Mouse (Mus musculus): ENCODE data around the gene Gm527. TPM values are rescaled to one million over a fixed set of nuclear protein-coding genes. Genes with fewer than 3 reads are reported as not detected.

The Gm527 gene
- total RNA-seq (2021) = 1 to 10 TPM; 5.1 to 5.8 TPM
- long read RNA-seq, experiment 1, partial matches to known transcripts = 0 of 6 reads
- long read RNA-seq, experiment 1, other reads (novel, unspliced or antisense) = 2 of 6 reads
- long read RNA-seq, experiment 2, partial matches to known transcripts = 0 of 4 reads
- long read RNA-seq, experiment 2, other reads (novel, unspliced or antisense) = 2 of 4 reads

DNA sequence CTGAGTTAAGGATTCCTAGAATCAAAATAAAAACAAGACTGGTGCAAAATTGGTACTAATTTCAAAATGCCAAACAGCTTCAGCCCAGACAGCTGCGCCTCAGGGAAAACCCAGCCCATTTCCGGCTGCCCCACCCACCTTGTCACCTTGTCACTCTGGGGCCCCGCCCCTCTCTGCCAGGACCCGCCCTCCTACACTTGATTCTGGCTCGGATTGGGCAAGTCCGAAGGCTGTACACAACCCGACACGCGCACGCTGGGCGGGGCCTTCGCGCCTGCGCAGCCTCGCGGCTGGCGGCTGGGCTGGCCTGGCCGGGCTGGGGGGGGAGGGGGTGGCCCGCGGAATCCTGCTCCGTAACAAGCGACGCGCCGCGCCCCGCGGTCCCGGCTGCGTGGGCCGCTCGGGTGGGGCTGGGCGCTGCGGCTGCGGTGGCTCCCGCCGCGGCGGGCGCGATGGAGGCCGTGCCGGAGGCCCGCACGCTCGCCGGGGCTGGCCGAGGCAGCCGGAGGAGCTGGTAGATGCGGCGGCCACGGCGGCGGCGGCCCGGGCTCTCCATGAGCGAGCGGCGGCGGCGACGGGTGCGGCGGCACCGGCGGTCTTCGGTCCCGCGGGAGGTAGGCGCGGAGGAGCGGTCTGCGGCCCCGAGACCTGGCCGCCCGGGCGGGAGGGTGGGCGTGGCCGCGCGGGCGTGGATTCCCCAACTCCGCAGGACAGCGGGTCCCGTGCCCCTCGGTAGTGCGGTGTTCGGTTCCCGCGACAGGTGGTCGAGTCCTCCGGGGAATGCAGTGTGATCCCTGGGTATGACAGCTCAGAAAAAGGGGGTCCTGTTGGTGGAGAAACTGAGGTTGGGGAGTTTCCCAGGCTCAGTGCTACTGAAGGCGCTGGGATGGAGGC is at the start of gene Gm527:
Gene Gm527 (plus strand): TSS at position 329 of the 894 bp plus-strand sequence.
- peak; percentile 98 for DNase-seq

DNA sequence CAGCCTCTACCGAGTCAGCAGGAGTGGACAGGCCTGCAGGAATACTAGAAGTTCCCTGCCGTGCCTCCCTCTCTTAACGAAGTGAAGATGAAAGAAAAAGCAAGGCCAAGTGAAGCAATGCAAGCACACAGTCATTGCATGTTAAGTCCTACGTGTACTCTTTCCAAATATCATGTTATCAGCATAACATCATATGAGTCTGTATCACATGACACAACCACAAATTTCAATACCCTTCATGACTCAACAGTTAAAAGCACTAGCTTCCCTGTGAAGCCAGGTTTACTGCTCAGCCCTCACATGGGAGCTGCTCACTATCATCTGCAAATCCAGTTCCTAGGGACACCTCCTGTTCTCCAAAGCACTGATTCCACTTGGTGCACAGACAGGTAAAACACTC is 46.6 kb upstream of the Gm527 start:
- no peak for DNase-seq

DNA sequence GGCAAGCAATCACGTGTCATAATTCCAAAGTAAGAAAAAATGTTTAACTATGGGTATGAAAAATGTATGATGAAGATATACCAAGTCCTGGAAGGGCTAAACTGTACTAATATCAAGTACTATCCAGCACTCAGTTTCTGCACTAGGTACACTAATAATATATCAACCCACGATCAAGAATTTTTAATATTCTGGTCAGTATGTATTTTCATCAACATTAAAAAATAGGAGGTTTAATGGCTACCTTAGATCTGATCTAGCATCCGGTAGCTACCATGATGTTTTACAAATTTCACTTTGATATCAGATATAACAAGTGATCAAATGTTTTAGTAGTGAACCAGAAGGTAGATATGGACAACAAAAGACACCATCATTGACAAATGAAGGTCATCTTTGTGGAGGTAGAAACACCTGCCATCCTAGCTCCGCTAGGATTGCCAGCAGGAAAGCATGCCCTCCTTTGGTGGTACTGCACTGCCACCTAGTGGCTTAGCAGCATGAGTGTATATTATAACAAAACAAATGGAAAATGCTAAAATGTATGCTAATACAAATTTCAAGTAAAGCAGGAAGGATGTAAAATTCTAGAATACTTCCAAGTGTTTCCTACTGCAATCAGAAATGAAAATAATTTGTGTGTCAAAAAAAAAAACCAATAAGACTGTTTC is 20.5 kb upstream of the Gm527 start:
- DNase-seq = peak; percentile 78

GRCm38 (mm10) chr12:64902506-64902905 is 15.2 kb upstream of the Gm527 start:
- DNase-seq = peak; percentile 35

GRCm38 (mm10) chr12:64903186-64903585 is 14.5 kb upstream of the Gm527 start:
- no peak for DNase-seq

DNA sequence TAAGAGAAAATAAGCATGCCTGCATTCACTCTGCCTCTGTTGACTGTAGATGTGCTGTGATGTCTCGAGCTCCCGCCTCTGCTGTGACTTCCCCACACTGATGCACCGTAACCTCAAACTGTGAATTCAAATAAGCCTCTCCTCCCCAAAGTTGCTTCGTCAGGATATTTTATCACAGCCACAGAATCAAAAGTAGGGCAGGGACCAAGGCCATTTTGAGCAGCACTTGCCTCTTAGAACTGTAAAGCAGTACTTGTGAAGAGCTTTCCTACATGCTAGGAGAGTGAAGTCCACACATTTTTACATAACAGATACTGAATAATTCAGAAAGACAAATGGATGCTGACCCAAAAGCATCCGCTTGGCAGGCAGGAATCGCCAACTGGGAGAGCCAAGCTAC is 4.7 kb upstream of the Gm527 start:
- no peak for DNase-seq

GRCm38 (mm10) chr12:64916735-64917134 is 971 bp upstream of the Gm527 start:
- DNase-seq = no peak

DNA sequence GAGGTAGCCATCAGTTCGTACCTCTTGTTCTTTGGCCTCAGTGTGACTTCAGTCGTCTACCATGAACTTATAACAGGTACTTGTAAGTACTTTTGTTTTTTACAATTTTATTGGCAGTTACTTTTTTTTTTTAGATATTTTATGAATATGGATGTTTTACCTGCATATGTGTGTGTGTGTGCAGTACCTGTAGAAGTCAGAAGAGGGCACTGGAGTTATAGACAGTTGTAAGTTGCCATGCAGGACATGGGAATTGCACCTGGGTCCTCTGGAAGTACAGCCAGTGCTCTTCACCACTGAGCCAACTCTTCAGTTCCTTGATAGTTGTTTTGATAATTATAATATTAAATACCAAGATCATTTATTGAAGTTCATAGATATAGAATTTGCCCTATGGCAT is 19.8 kb downstream of the Gm527 start:
- DNase-seq = peak; percentile 41

DNA sequence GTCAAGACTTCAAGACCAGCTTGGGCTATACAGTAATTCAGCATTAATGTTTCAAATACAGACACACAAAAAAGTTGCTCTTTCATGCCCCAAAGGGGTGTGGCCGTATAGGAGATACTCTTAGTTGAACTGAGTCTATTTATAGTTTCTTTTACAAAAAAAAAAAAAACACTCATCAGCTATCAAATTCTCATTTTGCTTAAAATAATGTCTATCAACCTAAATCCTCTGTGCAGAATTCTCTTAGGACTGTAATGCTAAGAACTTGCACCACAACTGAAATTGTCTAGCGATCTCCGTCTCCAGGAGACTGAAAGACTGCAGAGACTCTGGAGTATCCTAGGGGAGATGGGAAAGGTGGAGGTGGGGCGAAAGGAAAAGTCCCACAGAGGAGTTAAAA is 46.9 kb downstream of the Gm527 start:
- DNase-seq = no peak

GRCm38 (mm10) chr12:64965124-64966026 is 47.7 kb downstream of the Gm527 start, which contains the start of the genes Klhl28 and Togaram1:
TSS of gene Klhl28 (minus strand) at chr12:64965534.
TSS of gene Togaram1 (plus strand) at chr12:64965804.
- DNase-seq = peak; percentile 99

- peak; percentile 58 for DNase-seq
Observed at GRCm38 (mm10) chr12:64966101-64966631, 48.5 kb downstream of the Gm527 start.

DNA sequence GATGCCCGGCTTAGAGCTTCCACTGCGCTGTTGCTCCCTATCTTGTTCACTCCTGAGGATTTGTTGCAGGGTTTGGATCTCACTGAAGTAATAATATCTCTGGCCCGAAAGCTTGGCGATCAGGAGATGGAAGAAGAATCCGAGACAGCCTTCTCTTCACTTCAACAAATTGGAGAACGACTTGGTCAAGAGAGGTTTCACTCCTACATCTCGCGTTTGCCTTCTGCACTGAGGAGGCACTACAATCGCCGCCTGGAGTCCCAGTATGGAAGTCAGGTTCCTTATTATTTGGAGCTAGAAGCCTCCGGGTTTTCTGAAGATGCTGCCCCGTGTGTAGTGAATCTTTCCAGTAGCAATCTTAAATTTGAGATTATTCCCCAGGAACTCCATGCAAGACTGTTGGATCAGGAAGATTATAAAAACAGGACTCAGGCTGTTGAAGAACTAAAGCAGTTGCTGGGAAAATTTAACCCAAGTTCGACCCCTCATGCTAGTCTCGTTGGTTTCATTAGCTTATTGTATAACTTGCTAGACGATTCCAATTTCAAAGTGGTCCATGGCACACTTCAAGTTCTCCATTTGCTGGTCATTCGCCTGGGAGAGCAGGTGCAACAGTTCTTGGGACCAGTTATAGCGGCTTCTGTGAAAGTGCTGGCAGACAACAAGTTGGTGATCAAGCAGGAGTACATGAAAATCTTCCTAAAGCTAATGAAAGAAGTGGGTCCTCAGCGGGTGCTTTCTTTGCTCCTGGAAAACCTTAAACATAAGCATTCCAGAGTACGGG is 49.1 kb downstream of the Gm527 start:
- DNase-seq = no peak

DNA sequence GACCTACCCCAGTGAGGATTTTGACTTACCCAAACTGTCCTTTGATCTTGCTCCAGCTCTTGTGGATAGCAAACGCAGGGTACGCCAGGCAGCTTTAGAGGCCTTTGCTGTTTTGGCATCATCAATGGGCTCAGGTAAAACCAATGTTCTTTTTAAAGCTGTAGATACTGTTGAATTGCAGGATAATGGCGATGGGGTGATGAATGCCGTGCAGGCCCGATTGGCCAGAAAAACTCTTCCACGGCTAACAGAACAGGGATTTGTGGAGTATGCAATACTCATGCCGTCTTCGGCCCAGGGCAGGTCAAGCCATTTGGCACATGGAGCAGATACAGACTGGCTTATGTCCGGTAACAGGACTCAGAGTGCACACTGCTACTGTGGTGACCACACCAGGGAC is 49.8 kb downstream of the Gm527 start:
- peak; percentile 29 for DNase-seq

DNA sequence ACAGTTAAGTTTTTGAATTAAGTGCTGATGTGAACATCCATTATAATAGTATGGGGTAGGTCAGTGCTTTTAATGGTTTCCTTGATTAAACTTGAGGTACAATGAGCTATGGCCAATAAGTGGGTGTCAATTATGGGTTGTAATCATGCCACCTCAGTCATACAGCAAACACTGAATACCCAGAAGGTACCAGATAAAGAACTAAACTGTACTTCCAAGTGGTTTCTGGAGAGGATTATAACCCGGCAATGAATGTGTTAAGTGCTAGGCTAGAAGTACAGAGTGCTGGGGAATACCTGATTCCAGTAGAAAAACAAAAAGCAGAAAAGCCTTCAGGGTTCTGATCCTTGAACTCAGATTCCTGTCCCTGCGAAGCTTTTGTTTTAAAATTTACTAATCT is 50.4 kb downstream of the Gm527 start:
- no peak for DNase-seq

- DNase-seq = no peak
Observed at GRCm38 (mm10) chr12:64971399-64971798, 53.7 kb downstream of the Gm527 start.

DNA sequence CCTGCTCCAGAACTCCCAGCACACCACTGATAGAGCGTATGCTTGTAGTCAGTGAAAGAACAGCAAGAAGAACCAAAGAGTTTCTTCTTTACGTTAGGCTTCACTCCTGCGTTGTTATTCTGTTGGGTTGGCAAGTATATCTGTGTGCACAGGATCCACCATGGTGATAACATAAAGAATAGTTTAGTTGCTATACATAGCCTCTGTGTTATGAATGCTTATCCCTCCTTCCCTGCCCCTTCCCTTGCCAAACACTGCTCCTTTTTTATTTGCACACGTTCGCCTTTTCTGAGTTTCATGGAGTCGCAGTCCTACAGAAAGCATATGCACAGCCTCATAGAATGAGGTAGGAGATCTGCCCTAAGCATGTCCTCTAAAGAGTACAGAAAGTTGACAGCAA is 54.4 kb downstream of the Gm527 start:
- DNase-seq = no peak
